Mouse (Mus musculus): ENCODE results near the gene Proser3.

Gene Proser3

GRCm38 (mm10) chr7:30581547-30581946 lies 29.4 kb upstream of the Proser3 start:
- no peak for DNase-seq (ENCODE audit: extremely low read depth, insufficient read length, low spot score)

- no peak for DNase-seq (ENCODE audit: extremely low read depth, insufficient read length, low spot score)
Observed at GRCm38 (mm10) chr7:30579950-30580349, 27.9 kb upstream of the Proser3 start.

- no peak for DNase-seq (ENCODE audit: extremely low read depth, insufficient read length, low spot score)
Observed at GRCm38 (mm10) chr7:30572969-30573368, 20.9 kb upstream of the Proser3 start.

GRCm38 (mm10) chr7:30572389-30572788 lies 20.3 kb upstream of the Proser3 start:
- DNase-seq (ENCODE audit: extremely low read depth, insufficient read length, low spot score) = no peak

GRCm38 (mm10) chr7:30567555-30567954 lies 15.5 kb upstream of the Proser3 start:
- no peak for DNase-seq (ENCODE audit: extremely low read depth, insufficient read length, low spot score)

- DNase-seq (ENCODE audit: extremely low read depth, insufficient read length, low spot score) = no peak
Observed at GRCm38 (mm10) chr7:30566033-30566432, 13.9 kb upstream of the Proser3 start.

GRCm38 (mm10) chr7:30564970-30565571 lies 13.0 kb upstream of the Proser3 start, which contains the start of gene Igflr1:
Igflr1 (plus strand) TSS chr7:30565427.
- DNase-seq (ENCODE audit: extremely low read depth, insufficient read length, low spot score) = no peak

- DNase-seq (ENCODE audit: extremely low read depth, insufficient read length, low spot score) = no peak
Observed at GRCm38 (mm10) chr7:30563906-30564280, 11.8 kb upstream of the Proser3 start.

GRCm38 (mm10) chr7:30563117-30563905 lies 11.2 kb upstream of the Proser3 start, which contains the start of the genes U2af1l4, Gm49396 and Psenen:
U2af1l4 (plus strand) TSS chr7:30563301.
Gm49396 (plus strand) TSS chr7:30563344.
Psenen (minus strand) TSS chr7:30563627.
- peak; percentile 85 for DNase-seq (ENCODE audit: extremely low read depth, insufficient read length, low spot score)

GRCm38 (mm10) chr7:30562526-30563116 lies 10.5 kb upstream of the Proser3 start:
- no peak for DNase-seq (ENCODE audit: extremely low read depth, insufficient read length, low spot score)

- DNase-seq (ENCODE audit: extremely low read depth, insufficient read length, low spot score) = no peak
Observed at GRCm38 (mm10) chr7:30560296-30560695, 8.2 kb upstream of the Proser3 start.

- peak; percentile 89 for DNase-seq (ENCODE audit: extremely low read depth, insufficient read length, low spot score)
Observed at GRCm38 (mm10) chr7:30559443-30559954, 7.4 kb upstream of the Proser3 start, which contains the start of gene Lin37. Lin37 (minus strand) TSS chr7:30559838.

- no peak for DNase-seq (ENCODE audit: extremely low read depth, insufficient read length, low spot score)
Observed at GRCm38 (mm10) chr7:30558656-30559442, 6.8 kb upstream of the Proser3 start.

GRCm38 (mm10) chr7:30557901-30558514 lies 5.9 kb upstream of the Proser3 start:
- DNase-seq (ENCODE audit: extremely low read depth, insufficient read length, low spot score) = no peak

- no peak for DNase-seq (ENCODE audit: extremely low read depth, insufficient read length, low spot score)
Observed at GRCm38 (mm10) chr7:30556894-30557536, 4.9 kb upstream of the Proser3 start.

GRCm38 (mm10) chr7:30553810-30554584 lies 1.9 kb upstream of the Proser3 start:
- peak; percentile 29 for DNase-seq (ENCODE audit: extremely low read depth, insufficient read length, low spot score)

GRCm38 (mm10) chr7:30553021-30553589 lies 1.0 kb upstream of the Proser3 start:
- peak; percentile 77 for DNase-seq (ENCODE audit: extremely low read depth, insufficient read length, low spot score)

GRCm38 (mm10) chr7:30551445-30552101 lies 526 bp downstream of the Proser3 start:
- DNase-seq (ENCODE audit: extremely low read depth, insufficient read length, low spot score) = no peak
